Mouse (Mus musculus) adrenal gland, postnatal 4 days (tissue): ENCODE data around the gene Cpt1c. TPM values are rescaled to one million over a fixed set of nuclear protein-coding genes. Genes with fewer than 3 reads are reported as not detected.

Source experiments
- DNase-seq, 2 experiments: peaks; one replicate each; pipeline ENCODE4 v3.0.0; 2021 to 2022; ENCODE audit warnings: low spot score in 2 of 2, mixed read lengths in 2 of 2
- total RNA-seq, 2 experiments: library from RNA; stranded (reverse); gene quantifications; 2 replicates each; pipeline ENCODE4 v1.2.3; 2021

Cpt1c gene
- total RNA-seq, 2 experiments from 2014 or later: 28.0 to 31.1 TPM

DNA sequence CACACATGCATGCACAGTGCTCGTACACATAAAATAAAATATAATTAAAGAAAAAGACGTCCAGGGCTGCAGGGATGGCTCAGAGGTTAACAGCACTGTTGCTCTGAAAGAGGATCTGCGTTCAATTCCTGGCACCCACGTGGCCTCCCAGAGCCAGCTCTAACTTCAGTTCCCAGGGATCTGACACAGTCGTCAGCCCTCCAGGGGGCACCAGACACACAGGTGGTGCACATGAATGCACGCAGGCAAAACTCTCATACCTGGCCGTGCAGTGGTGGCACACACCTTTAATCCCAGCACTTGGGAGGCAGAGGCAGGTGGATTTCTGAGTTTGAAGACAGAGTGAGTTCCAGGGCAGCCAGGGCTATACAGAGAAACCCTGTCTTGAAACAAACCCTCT is 8.7 kb downstream of the Cpt1c start:
- DNase-seq: no peak

DNA sequence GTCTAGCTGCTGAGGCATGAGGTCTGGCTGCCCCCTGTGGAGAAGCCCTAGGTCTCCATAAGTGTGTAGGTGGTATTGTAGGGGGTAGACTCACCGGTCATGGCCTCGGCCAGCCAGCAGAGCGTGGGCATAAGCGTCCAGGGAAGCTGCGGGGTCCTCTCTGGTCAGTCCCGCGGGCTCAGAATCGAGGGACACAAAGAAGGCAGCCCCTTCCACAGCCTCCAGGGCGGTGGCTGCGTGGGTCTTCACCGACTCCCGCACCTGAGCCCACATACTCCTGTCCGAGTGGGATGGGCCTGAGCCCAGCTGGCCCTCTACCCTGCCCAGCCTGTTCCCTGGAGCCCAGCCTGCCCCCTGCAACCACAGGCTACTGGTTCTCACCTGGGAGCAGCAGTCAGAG is 9.7 kb downstream of the Cpt1c start:
- no peak for DNase-seq

DNA sequence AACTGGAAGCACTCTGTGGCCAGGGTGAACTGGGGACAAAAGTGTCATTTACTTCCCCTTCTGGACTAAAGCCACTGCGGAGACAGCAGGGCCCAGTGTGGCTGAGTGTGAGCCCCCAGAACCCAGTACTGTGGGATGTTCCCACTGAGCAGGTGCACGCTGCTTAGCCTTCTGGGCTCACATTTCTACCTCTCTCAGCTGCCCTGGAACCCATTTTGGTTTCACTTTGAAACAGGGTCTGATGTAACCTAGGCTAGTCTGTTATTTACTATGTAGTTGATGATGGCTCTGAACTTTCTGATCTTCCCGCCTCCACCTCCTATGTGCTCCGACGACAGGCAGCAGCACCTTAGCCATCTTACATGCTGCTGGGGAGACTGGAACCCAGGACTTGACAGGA is 11.8 kb downstream of the Cpt1c start:
- DNase-seq: no peak

DNA sequence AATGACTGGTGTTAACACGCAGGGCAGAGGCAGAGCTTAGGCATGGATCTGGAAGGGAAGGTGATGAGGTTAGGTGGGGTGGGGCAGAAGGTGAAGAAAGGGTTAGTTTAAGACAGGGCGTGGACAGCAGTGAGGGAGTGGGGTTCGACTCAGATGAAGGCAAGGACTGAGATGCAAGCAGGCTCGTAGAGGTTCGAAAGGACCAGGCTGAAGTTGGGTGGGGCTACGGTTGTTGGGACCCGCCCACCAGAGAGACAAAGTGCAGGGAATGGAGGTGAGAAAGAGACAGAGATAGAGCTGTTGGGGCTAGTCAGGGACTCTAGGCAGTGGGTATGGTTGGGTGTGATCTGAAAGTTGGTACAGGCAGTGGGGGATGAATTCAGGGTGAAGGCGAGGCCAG is 12.3 kb downstream of the Cpt1c start:
- DNase-seq: no peak

DNA sequence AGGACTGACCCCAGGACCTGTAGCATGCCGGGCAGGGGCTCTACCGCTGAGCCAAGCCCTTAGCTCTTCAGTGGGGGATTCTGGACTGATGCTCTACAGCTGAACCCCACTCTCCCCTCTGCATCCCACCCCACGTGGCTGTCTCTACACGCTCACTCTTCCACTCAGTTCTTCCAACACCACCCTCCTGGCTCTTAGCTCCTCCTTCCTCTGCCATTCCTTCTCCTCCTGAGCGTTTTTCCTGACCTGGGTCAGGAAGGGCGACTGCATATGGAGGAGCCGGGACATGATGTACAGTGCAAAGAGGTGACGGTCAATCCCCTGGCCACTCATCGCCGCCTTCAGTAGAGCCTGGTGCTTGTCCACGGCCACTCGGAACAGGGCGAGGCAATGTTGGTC is 14.1 kb downstream of the Cpt1c start:
- no peak for DNase-seq

DNA sequence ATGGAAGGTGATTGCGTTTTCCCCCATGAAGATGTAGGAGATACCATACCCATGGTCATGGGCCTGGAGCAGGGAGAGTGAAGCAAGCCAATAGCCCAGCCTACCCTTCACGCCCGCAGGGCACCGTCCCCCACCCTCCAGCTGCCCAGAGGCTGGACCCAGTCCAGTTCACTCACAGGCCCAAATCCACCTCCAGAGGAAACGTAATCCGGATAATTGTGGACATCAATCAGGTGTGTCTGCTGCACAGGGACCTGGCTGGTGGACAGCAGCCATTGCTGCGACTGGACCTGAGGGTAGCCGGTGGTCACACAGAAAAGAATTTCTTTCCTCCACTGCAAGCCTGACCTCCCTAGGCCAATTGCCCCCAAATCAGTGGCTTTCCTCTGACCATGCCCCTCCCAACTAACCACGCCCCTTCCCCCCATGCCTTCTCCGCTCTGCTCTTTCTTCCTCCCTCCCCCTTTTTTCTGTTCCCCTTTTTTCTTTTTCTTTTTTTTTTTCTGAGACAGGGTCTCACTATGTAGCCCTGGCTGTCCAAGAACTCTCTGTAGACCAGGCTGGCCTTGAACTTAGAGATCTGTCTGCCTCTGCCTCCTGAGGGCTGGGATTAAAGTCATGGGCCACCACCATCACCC is 14.7 kb downstream of the Cpt1c start:
- DNase-seq: no peak

DNA sequence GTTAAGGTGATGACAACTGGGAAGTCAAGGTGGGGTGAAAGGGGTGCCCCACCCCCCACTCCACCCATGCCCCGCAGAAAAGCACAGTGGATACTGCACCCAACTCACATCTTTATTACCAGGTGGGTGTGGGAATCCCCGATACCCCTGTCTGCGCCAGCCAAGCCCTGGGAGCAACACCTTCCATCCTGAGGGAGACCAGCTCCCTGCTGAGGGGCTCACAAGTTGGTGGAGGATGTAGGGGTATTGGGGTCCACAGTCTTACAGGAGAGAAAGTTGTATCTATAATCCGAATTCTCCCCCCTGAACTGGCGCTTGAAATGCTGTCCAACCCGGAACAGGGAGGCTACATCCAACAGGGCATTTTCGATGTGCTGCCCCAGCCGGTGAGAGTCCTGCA is 15.4 kb downstream of the Cpt1c start:
- DNase-seq: no peak

DNA sequence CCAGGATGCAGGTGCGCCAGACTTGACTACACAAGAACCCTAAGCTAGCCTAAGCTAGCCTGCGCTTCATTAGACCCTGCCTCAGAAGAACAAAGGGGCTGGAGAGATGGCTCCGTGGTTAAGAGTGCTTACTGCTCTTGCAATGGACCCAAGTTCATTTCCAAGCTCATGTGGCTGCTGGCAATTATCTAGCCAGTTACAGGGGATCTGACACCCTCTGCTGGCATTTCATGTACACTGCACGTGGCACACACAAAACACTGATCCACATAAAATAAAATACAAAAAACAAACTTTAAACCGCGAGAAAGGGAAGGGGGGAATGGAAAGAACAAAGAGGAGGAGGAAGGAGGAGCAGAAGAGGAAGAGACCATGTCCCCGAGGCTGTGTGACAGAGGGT is 16.4 kb downstream of the Cpt1c start:
- DNase-seq: no peak

DNA sequence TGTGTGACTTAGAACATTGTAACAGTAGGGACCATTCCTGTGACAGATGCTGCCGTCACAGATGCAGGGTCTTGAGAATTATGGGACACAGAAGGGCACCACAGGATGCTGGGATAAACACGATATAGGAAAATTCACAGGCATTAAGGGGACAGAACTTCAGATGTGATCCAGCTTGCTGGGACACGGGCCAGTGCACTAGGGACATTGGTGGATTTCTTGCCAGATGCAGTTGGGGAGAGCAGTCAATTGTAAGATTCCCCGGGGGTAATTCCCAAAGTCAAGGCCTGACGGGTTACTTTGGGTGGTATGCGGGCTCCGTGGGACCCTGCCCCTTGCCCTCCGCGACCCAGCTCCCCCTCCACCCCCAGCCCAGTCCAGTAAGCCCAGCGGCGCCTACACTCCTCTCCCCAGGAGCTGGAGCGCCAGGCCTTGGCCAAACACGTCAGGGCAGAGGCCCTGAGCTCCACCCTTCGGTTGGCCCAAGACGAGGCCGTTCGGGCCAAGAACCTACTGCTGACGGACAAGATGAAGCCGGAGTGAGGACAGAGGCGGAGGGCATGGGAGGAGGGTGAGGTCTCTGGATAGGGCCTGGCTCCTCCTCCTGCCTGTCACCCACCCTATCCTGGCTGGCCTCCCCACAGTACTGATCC is 17.3 kb downstream of the Cpt1c start:
- DNase-seq: no peak

DNA sequence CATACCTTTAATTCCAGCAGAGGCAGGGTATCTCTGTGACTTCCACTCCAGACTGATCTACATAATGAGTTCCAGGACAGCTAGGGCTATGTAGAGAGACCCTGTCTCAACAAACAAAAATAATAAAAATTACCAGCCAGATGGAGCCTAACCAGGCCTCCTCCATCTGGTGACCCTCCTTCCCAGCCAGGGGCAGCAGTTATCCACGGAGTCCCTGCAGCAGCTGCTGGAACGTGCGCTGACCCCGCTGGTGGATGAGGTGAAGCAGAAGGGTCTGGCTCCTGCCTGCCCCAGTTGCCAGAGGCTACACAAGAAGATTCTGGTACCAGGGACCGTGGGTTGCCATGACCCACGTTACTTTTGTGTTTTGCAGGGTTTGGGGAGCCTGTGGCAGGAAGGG is 18.4 kb downstream of the Cpt1c start:
- DNase-seq: no peak

DNA sequence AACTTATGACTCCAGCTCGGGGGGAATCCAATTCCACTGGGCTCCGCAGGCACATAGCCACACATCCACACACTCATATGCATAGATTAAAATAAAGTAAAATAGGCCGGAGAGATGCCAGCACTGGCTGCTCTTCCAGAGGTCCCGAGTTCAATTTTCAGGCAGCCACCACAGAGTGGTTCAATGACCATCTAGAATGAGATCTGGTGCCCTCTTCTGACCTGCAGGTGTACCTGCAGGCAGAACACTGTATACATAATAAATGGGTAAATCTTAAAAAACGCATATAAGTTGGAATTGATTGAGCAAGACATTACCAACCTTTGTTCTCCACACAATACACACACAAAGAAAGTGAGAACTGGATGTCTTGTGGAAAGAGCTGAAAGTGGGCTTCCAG is 19.0 kb downstream of the Cpt1c start:
- DNase-seq: no peak

DNA sequence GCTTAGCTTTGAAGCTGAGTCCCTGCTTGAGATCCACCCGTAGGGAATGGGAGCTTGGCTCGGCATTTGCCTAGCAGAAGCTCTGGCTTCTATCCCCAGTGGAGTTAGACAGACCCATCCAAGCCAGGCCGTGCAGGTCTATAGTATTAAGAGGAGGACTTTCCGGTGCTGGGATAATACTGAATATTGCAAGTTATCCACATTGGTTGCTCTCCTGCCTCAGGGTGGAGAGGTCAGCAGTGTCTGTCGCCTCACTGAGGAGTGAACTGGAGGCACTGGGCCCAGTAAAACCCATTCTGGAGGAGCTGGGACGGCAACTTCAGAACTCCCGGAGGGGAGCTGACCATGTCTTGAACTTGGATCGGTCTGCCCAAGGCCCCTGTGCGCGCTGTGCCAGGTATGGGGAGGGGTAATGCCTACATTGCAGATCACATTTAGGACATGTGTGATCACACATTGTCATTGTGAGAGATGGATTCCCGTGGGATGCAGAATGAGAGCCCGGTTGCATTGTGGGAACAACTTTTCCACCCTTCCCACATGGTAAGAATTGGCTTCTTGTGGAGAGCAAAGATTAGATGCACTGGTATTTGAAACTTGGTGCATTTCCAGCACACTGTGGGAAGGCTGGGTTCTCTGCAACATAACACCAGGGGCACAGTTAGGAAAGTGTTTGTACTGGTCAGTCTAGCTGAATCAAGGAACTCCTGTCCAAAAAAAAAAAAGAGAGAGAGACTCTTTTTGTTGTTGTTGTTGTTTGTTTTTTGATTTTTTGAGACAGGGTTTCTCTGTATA is 20.4 kb downstream of the Cpt1c start:
- no peak for DNase-seq

DNA sequence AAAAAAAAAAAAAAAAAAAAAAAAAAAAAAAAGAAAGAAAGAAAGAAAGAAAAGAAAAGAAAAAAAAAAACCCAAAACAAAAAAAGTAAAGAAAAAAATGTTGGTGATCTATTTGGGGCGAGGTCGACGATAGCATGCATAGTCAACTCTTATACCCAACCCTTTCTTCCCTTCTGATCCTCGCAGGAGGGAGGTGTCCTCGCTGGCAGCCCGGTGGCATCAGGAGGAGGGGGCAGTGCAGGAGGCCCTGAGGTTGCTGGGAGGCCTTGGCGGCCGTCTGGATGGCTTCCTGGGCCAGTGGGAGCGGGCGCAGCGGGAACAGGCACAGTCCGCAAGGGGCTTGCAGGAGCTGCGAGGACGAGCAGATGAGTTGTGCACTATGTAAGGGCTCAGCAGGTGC is 21.1 kb downstream of the Cpt1c start:
- no peak for DNase-seq

DNA sequence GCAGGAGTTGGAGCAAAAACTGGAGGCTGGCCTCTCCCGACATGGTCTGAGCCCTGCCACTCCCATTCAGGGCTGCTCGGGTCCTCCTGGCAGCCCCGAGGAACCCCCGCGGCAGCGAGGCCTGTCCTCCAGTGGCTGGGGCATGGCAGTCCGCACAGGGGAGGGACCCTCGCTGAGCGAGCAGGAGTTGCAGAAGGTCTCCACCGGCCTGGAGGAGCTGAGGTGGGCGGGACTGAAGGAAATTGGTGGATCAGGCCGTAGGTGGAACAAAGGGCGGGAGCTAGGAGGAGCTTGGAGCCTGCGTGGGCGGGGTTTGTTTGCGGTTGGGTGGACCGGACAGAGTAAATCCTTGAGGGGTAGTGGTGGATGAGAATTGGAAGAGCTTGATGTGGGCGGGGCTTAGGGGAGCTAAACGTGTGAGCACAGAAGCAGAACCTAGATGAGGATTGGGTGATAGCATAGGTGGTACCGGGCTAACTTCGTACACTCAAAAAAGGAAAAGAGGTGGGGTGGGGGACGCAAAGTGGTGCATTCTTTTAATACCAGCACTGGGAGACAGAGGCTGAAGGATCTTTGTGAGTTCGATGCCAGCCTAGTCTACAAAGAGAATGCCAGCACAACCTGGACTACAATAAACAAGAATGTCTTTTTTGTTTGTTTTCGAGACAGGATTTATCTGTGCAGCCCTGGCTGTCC is 21.9 kb downstream of the Cpt1c start:
- peak; percentile 65 to 81 for DNase-seq

DNA sequence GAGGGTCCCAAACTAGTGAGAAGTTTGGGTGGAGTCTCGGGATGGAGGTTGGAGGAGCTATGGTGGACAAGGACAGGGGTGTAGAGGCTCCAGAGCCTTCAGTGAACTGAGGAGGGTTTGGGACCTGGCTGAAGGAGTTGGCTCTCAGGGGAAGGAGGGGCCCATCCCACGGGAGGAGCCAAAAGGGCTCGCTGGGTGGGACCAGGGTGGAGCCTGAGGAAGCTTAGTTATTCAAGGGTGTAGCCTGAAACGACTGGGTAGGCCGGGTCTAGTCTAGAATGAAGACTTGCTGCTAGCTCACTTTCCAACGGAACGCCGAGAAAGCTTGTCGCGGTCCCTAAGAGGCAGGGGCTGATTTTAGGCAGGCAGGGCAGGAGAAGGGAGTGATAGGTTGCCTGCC is 22.7 kb downstream of the Cpt1c start:
- DNase-seq: peak in 1 of 2 experiments; percentile 44

DNA sequence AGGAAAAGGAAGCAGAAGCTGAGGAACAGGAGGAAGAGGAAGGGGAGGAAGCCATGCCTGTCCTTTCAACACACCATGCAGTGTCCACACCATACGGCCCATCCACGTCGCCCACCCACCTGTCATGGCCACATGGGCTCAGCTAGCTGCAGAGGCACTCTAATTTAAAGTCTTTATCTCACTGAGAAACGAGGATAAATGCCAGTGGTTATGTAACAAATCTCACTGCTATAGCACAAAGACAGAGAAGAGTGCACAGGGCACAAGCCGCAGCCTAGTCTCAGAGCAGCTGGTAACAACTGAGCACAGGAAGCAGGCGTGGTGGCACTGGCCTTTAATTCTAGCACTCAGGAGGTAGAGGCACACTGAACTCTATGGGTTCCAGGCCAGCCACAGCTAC is 24.7 kb downstream of the Cpt1c start:
- DNase-seq: no peak

DNA sequence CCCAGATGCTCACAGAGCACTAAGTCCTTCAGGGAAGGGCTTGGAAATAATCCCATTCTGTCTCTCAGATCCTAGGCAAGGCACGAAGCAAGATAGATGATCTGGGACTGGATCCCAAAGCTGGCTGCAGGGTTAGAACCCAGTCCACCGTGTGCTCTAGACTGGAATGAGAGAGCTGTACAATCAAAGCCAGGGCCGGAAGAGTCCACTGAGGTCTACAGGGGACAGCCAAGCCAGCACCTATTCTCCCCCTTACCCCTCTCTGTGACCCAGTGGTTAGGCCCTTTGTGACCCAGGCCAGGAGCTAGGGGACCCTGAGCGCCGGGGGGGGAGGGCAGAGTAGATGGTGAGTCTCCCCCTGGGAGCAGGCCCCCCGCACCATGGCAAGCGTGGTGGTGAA is 31.7 kb downstream of the Cpt1c start, which contains the start of gene Tsks:
Tsks (plus strand) TSS at position 301 of the 400 bp plus-strand sequence.
- no peak for DNase-seq

DNA sequence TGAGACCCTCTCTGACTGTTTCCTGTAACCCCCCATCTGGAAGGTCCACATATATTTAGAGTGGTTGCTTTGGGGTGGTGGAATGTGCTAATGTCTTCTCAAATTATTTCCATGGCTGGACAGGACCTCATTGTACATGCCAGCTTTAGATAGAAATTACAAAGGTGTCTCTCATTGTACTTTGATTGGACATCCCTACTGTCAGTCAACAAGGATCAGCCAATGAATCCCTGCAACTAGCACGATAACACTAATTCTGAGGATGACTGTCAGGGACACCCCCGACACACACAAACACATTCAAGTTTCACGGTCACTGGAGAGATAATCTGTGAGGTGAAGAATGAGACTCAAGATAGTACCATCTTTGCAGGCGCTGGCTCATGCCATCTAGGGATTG is 36.0 kb downstream of the Cpt1c start:
- no peak for DNase-seq

DNA sequence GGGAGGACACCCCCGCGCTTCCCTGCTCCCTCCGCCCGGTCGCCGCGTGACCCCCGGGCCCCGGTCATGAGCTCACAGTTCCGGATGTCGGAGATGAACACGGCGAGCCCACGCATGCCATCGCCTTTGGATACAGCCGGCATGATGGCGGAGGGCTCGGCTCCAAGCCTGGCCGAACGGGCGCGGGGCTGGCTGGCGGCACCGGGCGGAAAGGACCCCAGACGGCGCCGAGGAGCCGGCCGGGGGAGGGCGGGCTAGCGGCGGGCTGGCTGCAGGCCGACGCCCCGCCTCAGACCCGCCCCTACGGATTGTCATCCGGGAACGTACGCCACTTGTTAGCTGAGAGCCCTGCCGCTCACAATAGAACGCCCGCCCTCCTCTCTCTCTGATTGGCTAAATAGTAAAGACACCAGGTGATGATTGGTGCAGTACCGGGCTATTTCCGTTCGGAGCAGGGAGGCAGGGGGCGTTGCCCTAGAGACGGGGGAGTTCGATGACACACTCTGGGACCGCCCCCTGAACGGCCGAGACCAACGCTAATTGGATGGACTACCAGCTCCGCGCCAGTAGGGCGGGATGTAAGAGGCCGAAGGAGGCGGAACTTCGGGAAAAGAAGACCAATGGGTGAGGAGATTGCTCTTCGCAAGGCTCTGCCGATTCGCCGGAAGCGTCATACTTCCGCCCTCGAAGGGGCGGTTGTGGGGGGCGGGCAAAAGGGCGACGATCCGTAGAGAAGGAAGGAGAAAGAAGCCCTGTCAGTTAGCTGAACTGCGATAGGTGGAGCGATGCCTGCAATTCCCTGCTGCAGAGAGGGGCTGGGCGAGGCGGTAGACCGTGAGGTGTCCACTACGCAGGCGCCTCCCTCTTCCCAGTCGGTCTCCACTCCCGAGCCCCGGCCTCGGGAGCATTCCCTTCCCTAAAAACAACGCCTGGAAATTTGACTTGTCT is 45.2 kb downstream of the Cpt1c start, which contains the start of gene Ap2a1:
Ap2a1 (minus strand) TSS at position 293 of the 948 bp plus-strand sequence.
- DNase-seq: peak; percentile 90 to 99

DNA sequence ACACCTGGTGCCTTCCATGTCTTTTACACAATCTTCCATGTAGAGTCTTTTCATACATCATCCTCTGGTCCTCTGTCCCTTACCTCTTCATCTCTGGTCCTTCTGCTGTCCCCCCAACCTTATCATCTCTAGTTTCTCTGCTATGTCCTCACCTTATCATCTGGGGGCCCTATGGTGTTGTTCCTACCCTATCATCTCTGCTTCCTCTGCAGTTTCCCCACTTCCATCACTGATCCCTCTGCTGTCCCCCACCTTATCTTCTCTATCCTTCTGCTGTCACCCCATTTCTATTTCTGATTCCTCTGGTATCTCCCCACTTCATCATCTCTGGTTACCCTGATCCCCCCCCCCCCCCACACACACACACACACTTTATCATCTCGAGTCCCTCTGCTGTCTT is 46.1 kb downstream of the Cpt1c start:
- DNase-seq: no peak

DNA sequence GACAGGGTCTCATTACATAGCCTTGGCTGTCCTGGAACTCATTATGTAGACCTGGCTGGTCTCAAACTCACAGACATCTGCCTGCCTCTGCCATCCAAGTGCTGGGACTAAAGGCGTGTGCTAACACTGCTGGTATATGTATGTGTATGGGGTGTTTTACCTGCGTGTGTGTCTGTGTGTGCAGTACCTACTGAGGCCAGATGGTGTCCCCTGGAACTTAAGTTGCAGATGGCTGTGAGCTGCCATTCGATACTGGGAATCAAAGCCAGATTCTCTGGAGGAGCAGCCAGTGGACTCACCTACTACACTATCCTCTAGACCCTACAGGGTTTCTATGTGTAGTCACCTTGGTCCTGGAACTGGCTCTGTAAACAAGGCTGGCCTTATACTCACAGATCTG is 49.2 kb downstream of the Cpt1c start:
- peak in 1 of 2 experiments; percentile 2 for DNase-seq
